Comparison of ENCODE assay signal across 18 mouse cellular contexts in genomic region chr8:83187363-83187962, GRCm38 (mm10). TPM values are rescaled to one million over a fixed set of nuclear protein-coding genes. Genes with fewer than 3 reads are reported as not detected.
DNase-seq lines count a peak whose midpoint lies in the region; ATAC-seq and TF ChIP-seq lines count a peak whose summit lies in the region.
"Had no signal": no experiment of that assay in that cellular context is flagged by ENCODE, and none has a peak within 500 bp of the region (broad histone marks: within the 10 kb centered on the region; RNA-seq: fewer than 3 reads in every experiment).

No protein-coding gene starts in this region.

- no peak overlapping the region for H3K9ac ChIP-seq in midbrain, embryonic 15.5 days
- no peak overlapping the region for H3K9ac ChIP-seq in midbrain, embryonic 11.5 days (ENCODE audit: low read length)
- H3K9ac ChIP-seq in hindbrain, embryonic 14.5 days: no peak overlapping the region
- no peak overlapping the region for H3K9ac ChIP-seq in stomach, postnatal 0 days (ENCODE audit: low read length)
- H3K9ac ChIP-seq: lung, embryonic 14.5 days had no signal

- WGBS in midbrain, embryonic 15.5 days: 79% methylated on average over 10 of the region's 10 CpGs
- WGBS in midbrain, embryonic 11.5 days: 90% methylated on average over 10 of the region's 10 CpGs
- 71% methylated on average over 10 of the region's 10 CpGs for WGBS in hindbrain, embryonic 14.5 days
- 88% methylated on average over 10 of the region's 10 CpGs for WGBS in stomach, postnatal 0 days

- H3K27me3 ChIP-seq in midbrain, embryonic 15.5 days (replicated peaks): no peaks in the 10 kb centered on the region
- H3K27me3 ChIP-seq in midbrain, embryonic 11.5 days (ENCODE audit: control insufficient read depth, insufficient read depth, low read length): no peaks in the 10 kb centered on the region
- H3K27me3 ChIP-seq in hindbrain, embryonic 14.5 days (ENCODE audit: control insufficient read depth, insufficient read depth, low read length): no peaks in the 10 kb centered on the region
- no peaks in the 10 kb centered on the region for H3K27me3 ChIP-seq in stomach, postnatal 0 days (ENCODE audit: control insufficient read depth, insufficient read depth, low read length)

- DNase-seq in frontal cortex, postnatal 10 days (ENCODE audit: low spot score in 2 of 2): no peak
- no peak for DNase-seq in midbrain, embryonic 11.5 days (ENCODE audit: low spot score, missing footprints)
- DNase-seq in hindbrain, embryonic 14.5 days (ENCODE audit: low spot score): no peak
- DNase-seq in stomach, postnatal 0 days (ENCODE audit: low spot score): no peak
- no peak for DNase-seq in gastrocnemius, adult 8-10 months (ENCODE audit: low spot score in 2 of 2)
- no peak for DNase-seq in spleen, postnatal 4 days (ENCODE audit: low spot score in 2 of 2)
- DNase-seq: adrenal gland, adult 2 months; cerebellum, postnatal 25 days; heart, adult 18-20 months; kidney, adult 11 months; lung, embryonic 14.5 days; thymus, adult 18-20 months had no signal

- no peaks in the 10 kb centered on the region for H3K9me3 ChIP-seq in midbrain, embryonic 15.5 days
- H3K9me3 ChIP-seq in midbrain, embryonic 11.5 days (ENCODE audit: control insufficient read depth, low read length): no peaks in the 10 kb centered on the region
- no peaks in the 10 kb centered on the region for H3K9me3 ChIP-seq in hindbrain, embryonic 14.5 days (ENCODE audit: control insufficient read depth, low read length)
- no peaks in the 10 kb centered on the region for H3K9me3 ChIP-seq in stomach, postnatal 0 days (ENCODE audit: control insufficient read depth, low read length)

- peak; percentile 25 for ATAC-seq in frontal cortex, adult (ENCODE audit: low TSS enrichment)
- ATAC-seq in midbrain, embryonic 15.5 days (replicated peaks): peak; percentile 40; the same call in 1 of the 2 replicates
- no peak for ATAC-seq in midbrain, embryonic 11.5 days (ENCODE audit: low FRiP score)
- peak; percentile 74 for ATAC-seq in hindbrain, embryonic 14.5 days (ENCODE audit: low FRiP score)
- ATAC-seq in stomach, postnatal 0 days (ENCODE audit: low FRiP score, low TSS enrichment): no peak

- H3K4me1 ChIP-seq in midbrain, embryonic 15.5 days: peaks cover 18% of the 10 kb centered on the region
- H3K4me1 ChIP-seq in midbrain, embryonic 11.5 days (ENCODE audit: control insufficient read depth, insufficient read depth, low read length): no peaks in the 10 kb centered on the region
- peaks cover 15% of the 10 kb centered on the region for H3K4me1 ChIP-seq in hindbrain, embryonic 14.5 days (replicated peaks; ENCODE audit: control insufficient read depth, insufficient read depth, low read length)
- no peaks in the 10 kb centered on the region; the same call in 1 of the 2 replicates for H3K4me1 ChIP-seq in stomach, postnatal 0 days (replicated peaks; ENCODE audit: control insufficient read depth, insufficient read depth)

- H3K4me3 ChIP-seq in midbrain, embryonic 15.5 days: no peak overlapping the region
- no peak overlapping the region for H3K4me3 ChIP-seq in midbrain, embryonic 11.5 days (ENCODE audit: low read depth, low read length)
- H3K4me3 ChIP-seq in hindbrain, embryonic 14.5 days (replicated peaks; ENCODE audit: low read length): no peak overlapping the region
- H3K4me3 ChIP-seq in stomach, postnatal 0 days (ENCODE audit: low read depth, low read length): no peak overlapping the region
- H3K4me3 ChIP-seq: erythroblast, embryonic 14.5 days had no signal

- no peak overlapping the region for H3K27ac ChIP-seq in midbrain, embryonic 15.5 days
- H3K27ac ChIP-seq in midbrain, embryonic 11.5 days (ENCODE audit: low read depth, low read length): no peak overlapping the region
- H3K27ac ChIP-seq in hindbrain, embryonic 14.5 days: peak overlapping the region; percentile 21; the same call in 1 of the 2 replicates
- H3K27ac ChIP-seq in stomach, postnatal 0 days (replicated peaks): 0 out of 2 replicates have a peak overlapping the region, but pooled peaks have one; percentile 8
- H3K27ac ChIP-seq: macrophage had no signal

- no peak for TF ChIP-seq EP300 in stomach, postnatal 0 days (optimal IDR thresholded peaks at IDR 0.05)

- H3K4me2 ChIP-seq in midbrain, embryonic 15.5 days: no peak overlapping the region
- H3K4me2 ChIP-seq in midbrain, embryonic 11.5 days: no peak overlapping the region
- H3K4me2 ChIP-seq in hindbrain, embryonic 14.5 days (replicated peaks): no peak overlapping the region
- no peak overlapping the region for H3K4me2 ChIP-seq in stomach, postnatal 0 days (replicated peaks; ENCODE audit: low read depth)
- H3K4me2 ChIP-seq: liver, embryonic 11.5 days; lung, embryonic 14.5 days had no signal

- TF ChIP-seq CTCF in stomach, postnatal 0 days (IDR thresholded peaks at IDR 0.05; ENCODE audit: low read depth): no peak

- no peaks in the 10 kb centered on the region for H3K36me3 ChIP-seq in midbrain, embryonic 15.5 days (replicated peaks)
- no peaks in the 10 kb centered on the region for H3K36me3 ChIP-seq in midbrain, embryonic 11.5 days (ENCODE audit: control insufficient read depth, insufficient read depth, low read length)
- H3K36me3 ChIP-seq in hindbrain, embryonic 14.5 days (replicated peaks; ENCODE audit: control insufficient read depth, insufficient read depth): no peaks in the 10 kb centered on the region
- no peaks in the 10 kb centered on the region for H3K36me3 ChIP-seq in stomach, postnatal 0 days (ENCODE audit: control insufficient read depth, insufficient read depth, low read length)

RNA-seq across cellular contexts. Expression of gene Gm10645, which starts 21.5 kb away (rescaled TPM):
- 8.0 and 8.6 TPM in 2 replicates for polyA plus RNA-seq in midbrain, embryonic 15.5 days (2015; fragmentation: Nextera tagmentation; extraction: Ambion mirVana)
- 5.8 and 6.6 TPM in 2 replicates for polyA plus RNA-seq in midbrain, embryonic 11.5 days (2014; fragmentation: Nextera tagmentation; extraction: Ambion mirVana)
- 10.3 and 12.9 TPM in 2 replicates for polyA plus RNA-seq in hindbrain, embryonic 14.5 days (2014; fragmentation: Nextera tagmentation; extraction: Ambion mirVana)
- polyA plus RNA-seq in stomach, postnatal 0 days (2015; fragmentation: Nextera tagmentation; extraction: Ambion mirVana): 3.3 TPM in 2 replicates
- total RNA-seq in gastrocnemius, adult 8-10 months (2022): not detected
- total RNA-seq: gastrocnemius, adult 18-20 months; heart, adult 18-20 months had no signal
- polyA plus RNA-seq: erythroblast, embryonic 14.5 days had no signal

RNA-seq across cellular contexts. Expression of gene Tbc1d9, which starts 22.3 kb away (rescaled TPM):
- polyA plus RNA-seq in midbrain, embryonic 15.5 days (2015; fragmentation: Nextera tagmentation; extraction: Ambion mirVana): 18.1 and 18.9 TPM in 2 replicates
- 11.3 and 11.8 TPM in 2 replicates for polyA plus RNA-seq in midbrain, embryonic 11.5 days (2014; fragmentation: Nextera tagmentation; extraction: Ambion mirVana)
- polyA plus RNA-seq in hindbrain, embryonic 14.5 days (2014; fragmentation: Nextera tagmentation; extraction: Ambion mirVana): 23.0 and 26.3 TPM in 2 replicates
- 2.6 and 3.2 TPM in 2 replicates for polyA plus RNA-seq in stomach, postnatal 0 days (2015; fragmentation: Nextera tagmentation; extraction: Ambion mirVana)
- under 1 TPM; 0.22 to 0.63 (median 0.40) TPM for total RNA-seq in gastrocnemius, adult 8-10 months (2022)
- polyA plus RNA-seq: erythroblast, embryonic 14.5 days had no signal

Comparison
In these comparisons a context has a peak if more than half of its experiments do, and no peak if none do; other contexts are left out.
1. ATAC-seq: peak in frontal cortex, adult (single experiment), midbrain, embryonic 15.5 days (single experiment) and hindbrain, embryonic 14.5 days (single experiment); none in midbrain, embryonic 11.5 days (single experiment) and stomach, postnatal 0 days (single experiment).
2. H3K27ac ChIP-seq: peak in hindbrain, embryonic 14.5 days (single experiment) and stomach, postnatal 0 days (single experiment); none in midbrain, embryonic 15.5 days (single experiment) and midbrain, embryonic 11.5 days (single experiment).